Mouse (Mus musculus) adrenal gland (tissue): ENCODE results near the gene Col15a1.

Experiments used
- intact Hi-C: fragments of 180-260 bp; cut with DNase I; formaldehyde crosslinking; loops from one replicate; pipeline ENCODE4 v1.15.1; 2025

Col15a1 gene

DNA sequence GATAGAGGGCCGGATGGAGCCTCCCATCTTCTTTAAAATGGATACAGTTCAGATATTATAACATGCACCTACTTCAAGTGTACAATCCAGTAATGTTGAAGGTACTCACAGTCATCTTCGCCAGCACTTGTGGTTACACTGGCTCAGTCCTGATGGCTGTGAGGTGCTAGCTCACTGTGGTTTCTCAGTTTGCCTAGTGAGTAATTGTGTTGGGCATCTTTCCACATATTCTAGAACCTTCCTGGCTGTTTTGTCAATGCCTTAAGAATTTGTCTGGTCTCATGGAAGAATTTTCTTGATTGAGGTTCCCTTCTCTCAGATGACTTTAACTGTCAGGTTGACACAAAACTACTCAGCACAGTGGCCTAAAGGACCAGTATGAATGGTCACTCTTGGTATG is 92.7 kb downstream of the Col15a1 start:
- intact Hi-C loops, result loop anchor here (5.0 kb wide), 1 partner anchor 52 kb away; the partner anchor contains the start of gene Tgfbr1

DNA sequence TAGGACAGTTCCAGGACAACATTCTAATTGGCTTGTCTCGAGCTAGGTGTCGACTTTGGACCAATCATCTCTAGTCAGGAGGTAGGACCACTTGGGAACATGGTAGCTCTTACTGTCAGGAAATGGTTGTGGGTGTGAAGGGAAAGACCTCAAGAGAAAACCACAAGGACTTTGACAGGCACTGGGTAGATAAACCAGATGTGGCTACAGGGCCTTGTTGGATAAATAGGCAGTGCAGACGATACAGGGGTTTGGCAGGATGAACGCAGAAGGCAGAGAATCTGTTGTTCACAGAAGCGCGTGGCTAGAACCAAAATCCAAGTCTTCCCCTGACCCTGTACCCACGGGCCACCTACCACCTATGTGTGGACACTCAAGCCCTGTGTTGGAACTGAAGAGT is 94.6 kb downstream of the Col15a1 start:
- intact Hi-C loops, result loop anchor here (5.0 kb wide), 1 partner anchor 50 kb away; the partner anchor contains the start of gene Tgfbr1

DNA sequence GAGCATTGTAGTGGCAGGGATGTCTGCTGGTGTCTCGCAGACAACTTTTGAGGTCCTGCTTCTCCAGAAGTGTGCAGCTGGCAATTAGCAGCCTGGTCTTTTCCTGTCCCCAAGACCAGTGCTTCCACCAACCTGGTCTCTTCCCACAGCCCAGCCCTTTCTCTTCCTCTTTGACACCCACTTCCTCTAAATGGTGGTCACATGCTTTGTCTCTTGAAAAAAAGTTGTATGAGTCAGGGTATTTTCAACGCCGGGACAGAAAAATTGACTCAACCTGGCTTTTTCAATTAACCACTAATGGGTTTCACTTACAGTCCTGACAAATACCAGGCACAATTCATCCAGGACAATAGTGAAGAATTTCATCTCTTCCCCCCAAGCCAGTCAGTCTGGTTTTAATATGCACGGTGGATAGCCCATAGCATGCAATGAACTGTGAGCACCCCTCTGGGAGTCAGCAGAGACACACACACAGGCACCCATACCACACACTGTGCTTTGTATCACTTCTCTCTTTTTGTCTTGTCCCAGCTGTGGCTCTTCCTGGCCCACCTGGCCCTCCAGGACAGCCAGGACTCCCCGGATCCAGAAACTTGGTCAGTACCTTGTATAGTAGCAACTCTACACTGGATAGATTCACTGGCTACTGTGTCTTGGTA is 95.5 kb downstream of the Col15a1 start:
- intact Hi-C loops, result loop anchor here (5.0 kb wide), 1 partner anchor 49 kb away; the partner anchor contains the start of gene Tgfbr1

DNA sequence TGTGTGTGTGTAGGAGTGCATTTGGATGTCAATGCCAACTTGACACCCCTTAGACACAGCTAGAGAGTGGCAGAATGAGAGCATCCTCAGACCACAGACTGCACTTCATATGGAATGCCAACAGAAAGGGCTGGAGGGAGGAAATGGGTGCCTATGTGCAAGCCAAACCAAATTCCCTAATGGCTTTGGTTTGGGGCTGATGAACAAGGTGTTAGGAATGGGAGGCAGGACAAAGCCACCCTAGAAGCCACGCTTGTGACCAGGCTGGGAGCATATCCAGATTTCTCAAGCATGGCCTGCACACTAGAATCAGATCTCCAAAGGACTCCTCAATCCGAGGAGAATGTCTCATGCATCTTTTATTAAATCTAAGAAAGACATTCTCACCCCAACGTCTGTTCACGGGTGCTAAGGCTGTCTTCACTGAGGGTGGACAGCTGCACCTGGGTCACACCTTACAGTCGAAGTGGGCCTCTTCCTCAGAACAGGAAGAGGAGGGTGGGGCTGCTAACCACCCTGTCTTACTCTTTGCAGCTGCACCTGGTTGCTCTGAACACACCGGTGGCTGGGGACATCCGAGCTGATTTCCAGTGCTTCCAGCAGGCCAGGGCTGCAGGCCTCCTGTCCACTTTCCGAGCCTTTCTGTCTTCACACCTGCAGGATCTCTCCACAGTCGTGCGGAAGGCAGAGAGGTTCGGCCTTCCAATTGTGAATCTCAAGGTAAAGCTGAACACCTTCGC is 102.1 kb downstream of the Col15a1 start:
- intact Hi-C loops, result no loop called here

DNA sequence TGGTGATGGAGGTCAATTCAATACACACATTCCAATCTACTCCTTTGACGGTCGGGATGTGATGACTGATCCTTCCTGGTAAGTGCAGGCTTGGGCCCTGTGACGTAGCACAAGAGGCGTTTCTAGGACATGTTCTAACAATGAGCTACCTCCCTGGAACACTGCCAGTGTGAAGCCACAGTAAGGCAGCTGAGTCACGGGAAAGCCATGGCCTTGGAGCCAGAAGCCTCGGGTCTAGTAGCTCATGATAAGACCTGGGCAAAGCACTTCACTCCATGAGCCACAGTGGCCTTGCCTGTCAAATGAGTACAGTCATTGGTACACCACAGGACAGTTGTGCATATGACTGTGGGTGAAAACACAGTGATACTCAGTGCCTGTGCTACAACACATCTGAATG is 102.9 kb downstream of the Col15a1 start:
- intact Hi-C loops, result no loop called here

DNA sequence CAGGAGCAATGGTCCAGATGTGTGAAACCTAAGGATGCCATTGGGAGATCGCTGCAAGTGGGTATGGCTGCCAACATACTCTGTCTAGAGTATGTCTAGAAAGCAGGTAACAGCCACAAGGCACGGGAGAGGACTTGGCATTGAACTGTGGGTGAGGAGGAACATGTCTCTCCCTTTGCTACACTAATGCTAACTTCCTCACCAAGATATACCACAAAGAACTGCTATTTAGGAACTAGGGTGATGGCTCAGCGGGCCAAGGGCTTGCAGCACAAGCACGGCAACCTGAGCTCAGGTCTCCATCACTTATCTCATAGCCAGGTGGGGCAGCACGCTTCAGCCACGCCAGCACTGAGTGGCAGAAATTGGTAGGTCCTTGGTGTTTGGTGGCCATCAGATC is 103.5 kb downstream of the Col15a1 start:
- intact Hi-C loops, result no loop called here

DNA sequence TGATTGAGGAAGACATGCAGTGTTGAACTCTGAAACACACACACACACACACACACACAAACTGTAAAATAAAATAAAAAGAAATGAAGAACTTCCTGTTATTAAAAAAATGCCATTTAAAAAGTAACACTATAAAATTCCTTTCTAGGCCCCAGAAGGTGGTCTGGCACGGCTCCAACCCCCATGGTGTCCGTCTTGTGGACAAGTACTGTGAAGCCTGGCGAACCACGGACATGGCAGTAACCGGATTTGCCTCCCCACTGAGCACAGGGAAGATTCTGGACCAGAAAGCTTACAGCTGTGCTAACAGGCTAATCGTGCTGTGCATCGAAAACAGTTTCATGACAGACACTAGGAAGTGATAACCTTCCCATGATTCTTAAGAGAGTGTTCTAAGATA is 104.0 kb downstream of the Col15a1 start:
- intact Hi-C loops, result no loop called here

DNA sequence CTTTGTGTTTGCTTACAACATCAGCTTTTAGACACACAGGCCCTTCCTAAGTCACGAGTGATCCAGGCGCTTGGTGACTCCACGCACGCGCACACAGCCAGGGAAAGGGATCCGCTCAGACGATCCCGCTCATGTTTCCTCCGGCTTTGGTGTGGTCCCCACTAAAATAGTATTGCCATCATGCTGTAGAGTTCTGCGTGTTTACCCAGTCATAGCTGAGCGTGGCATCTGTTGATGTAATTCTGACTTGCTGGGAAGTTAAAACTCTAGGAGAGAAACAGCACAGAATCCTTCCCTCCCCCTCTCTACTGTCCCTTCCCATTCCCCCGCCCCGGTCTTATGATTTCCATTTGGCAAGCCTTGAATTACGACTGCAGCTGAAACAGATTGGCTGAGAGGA is 104.7 kb downstream of the Col15a1 start:
- intact Hi-C loops, result no loop called here

DNA sequence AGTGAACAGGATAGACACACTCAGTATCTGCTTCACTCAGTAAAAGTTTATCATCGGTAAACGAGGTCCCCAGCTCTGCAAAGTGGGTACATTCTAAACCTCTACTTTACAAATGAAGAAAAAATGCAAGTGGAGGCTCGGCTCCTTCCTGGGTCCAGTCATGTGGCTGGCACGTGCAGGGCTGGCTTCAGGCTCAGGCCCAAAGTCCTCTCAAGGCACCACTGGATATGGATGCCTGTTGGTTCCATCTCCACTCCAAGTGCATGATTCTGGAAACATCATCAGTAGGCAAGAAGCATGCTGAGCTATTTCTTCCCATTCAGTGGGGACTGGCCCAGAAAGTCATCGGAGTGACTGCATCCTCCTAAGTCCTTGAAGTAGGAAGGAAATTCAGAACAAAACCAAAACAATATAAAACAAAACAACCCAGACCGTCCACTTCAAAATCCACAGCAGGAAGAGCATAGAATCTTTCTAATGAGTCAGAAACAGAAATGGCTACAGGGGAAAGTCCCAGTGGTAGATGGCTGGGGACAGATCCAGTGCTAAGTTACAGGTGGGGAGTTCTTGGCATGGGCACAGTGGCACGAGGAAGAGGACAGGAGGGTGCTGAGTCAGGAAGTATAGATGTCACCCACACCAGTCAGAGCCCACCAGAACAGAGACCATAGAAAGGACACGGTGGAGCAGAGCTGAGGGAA is 105.9 kb downstream of the Col15a1 start:
- intact Hi-C loops, result no loop called here

DNA sequence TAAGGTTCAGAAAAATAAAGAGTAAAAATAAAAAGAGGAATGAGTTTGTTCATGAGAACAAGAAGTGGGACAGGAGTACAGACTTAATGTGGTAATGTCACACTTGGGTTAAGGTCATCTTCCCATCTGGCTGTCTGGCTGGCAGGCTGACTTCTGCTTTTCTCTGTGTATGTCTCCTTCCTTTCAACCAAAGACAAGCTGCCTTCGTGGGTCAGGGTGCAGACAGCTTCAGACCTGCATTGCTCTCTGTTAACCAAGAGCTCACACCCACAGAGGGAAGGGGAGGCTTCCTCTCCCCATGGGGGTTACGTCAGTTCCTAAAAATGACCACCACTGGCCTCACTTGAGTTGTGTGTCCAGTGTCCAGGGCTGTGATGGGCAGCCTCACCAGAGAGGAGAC is 107.5 kb downstream of the Col15a1 start:
- intact Hi-C loops, result no loop called here

DNA sequence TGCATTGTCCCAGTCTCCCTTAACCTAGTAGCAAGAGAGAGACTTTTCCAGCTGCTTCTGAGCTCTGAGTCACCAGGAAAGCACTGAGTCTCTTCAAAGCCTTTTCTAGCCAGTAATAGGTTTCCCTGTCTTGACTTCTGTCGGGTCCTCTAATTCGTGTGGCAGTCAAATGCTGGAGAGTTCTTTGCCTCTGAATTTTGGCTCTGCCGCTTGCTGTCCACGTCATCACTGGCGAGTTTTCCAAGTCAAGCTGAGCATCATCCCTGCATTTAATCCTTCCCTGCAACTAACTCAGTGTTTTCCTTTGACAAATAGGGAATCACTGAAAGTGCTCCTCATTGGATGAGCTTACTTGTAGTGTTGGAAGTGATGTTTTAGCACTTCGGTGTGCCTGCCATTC is 108.5 kb downstream of the Col15a1 start:
- intact Hi-C loops, result no loop called here

DNA sequence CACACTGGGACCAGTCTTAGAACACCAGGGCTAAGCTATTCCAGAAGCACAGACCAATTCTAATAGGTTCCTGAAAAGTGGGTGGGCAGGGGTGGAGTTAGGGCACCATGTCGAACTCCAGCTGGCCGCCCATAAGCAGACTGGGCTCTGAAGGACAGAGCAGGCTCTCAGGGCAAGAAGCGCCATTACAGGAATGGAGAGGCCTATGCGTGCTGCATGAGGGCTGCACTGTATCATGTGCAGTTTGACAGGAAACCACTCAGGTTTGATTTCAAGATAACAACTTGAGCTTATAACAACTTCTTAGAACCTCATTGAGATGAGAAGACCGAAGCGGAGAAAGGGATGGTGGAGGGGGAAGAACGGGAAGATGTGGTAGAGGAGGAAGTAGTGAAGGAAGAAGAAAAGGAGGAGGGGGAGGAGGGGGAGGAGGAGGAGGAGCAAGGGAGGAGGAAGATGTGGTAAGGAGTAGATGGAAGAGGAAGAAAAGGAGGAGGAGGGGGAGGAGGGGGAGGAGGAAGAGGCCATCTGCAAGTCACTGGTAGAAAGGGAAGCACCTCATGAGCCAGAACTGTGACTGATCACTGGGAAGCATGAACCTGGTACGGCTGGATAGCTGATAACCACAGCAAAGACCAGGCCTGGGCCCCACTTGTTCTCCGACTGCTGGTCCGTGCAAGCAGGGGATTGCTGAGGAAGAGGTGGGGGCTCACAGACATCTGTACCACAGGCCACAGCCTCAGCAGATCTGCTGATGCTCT is 111.8 kb downstream of the Col15a1 start:
- intact Hi-C loops, result no loop called here

DNA sequence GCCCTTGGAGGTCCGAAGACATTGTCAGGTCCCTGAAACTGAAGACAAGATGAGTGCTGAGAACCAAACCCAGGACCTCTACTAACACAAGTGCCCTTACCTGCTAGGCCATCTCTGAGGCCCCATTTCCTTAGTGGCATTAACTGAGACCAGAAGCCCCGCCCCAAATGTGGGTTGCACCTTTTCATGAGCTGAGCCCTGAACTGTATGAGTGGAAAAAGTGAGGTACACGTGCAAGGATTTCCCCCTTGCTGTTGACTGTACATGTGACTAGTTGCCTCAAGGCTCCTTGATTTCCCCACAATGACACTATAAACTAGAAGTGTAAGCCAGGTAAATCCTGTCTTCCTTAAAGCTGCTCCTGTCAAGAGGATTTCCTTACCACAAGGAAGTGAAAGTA is 114.4 kb downstream of the Col15a1 start:
- intact Hi-C loops, result no loop called here

DNA sequence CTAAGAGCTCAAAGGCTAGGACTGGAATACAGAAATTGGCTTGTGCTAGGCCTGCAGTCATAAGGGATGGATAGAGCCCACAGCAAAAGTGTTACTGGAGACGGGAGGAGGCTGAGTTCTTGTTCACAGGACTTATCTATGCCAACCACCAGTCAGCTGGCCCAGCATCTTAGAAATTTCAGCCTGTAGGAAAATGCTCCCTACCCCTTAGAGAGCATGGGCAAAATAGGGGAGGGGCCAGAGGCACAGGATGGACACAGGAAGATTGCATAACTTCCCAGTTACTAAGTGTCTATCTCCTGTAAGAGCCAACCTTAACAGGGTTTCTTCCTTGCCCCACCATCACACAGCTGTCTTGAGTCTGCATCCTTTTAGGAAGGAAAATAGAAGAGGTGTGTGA is 116.2 kb downstream of the Col15a1 start:
- intact Hi-C loops, result no loop called here

DNA sequence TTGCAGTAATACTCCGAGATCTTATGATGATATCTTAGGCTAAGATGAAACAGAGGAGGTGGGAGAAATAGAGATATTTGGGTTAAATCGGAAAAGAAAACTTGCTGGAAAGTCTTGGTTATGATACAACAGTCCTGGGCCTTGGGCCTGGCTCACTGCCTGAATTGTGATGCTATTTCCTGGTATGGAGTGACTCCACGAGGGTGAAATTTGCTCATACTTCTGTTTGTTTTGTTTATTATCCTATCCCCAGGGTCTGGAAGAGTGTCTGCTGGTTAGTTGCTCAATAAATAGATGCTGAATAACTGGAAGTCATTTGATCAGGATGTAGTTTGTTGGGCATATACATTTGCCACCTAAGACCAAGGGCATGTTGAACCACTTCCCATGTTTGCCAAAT is 119.8 kb downstream of the Col15a1 start:
- intact Hi-C loops, result no loop called here

DNA sequence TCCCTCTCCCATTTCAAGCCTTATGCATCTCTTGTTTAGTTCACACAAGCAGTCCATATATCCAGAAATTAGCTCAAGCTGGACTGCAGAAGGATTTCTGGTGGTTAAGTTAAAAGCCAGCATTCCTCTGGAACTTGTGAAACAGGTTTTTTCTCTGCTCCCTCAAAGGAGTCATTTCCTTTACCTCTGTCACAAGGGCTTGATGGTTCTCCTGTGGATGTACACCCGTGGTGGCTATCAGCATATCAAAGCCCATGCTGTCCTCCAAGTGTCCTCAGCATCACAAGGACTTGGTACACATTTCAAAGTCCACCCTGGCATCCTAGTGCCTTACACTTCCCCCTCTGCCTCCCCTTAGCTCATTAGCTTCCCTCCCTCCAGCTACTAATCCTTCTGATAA is 121.3 kb downstream of the Col15a1 start:
- intact Hi-C loops, result no loop called here

DNA sequence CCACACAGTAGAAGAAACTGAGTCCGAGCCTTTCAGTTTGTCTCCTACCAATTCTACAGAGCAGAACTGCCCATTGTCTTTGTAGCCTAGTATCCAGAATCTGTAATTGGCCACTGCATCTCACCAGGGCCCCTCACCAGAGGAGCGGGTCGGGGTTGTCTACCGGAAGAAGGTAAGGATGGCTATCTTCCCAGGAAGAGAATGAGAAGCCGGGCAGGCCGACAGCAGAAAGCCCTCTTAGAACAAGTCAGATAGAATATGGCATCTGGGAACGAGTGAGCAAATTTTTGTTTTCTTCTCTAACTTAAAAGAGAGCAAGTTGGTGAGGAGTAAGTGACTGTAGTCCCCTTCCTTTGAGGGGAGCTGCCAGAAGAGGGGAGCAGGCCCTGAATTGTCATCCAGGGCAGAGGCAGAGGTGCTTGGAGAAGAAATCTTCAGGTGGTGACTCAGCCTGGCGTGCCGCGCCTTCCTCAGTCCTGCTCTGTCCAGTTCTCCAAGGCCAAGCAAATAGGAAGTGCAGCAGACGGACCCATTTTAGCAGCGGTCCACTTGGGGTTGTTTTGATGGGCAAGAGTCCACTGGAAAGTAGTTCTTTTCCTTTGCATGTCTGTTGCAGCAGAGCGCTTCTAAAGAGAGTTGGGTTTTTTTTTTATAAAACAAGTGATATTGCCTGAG is 122.6 kb downstream of the Col15a1 start:
- intact Hi-C loops, result no loop called here

DNA sequence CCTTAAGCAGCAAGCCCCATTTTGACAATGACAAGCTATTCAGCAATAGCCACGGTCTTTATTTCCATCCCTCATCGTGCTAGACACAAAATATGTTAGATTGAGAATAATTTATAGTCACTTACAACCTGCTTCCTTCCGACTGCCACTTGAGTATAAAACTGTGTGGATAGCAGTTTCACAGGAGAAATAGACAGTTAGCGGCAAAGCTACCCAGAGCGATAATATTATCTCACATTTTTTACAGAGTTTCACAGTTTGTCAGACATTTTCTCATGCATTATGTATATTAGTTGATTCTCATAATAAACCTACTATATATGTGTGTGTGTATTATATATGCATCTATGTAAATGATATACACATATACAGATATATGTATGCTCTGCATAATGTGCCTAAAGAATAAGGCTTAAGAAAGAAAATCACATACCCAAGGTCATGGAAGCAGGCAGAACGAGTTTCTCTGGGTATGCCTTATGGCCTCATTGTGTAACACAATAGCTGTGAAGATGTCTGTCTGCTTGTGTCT is 124.9 kb downstream of the Col15a1 start:
- intact Hi-C loops, result no loop called here

DNA sequence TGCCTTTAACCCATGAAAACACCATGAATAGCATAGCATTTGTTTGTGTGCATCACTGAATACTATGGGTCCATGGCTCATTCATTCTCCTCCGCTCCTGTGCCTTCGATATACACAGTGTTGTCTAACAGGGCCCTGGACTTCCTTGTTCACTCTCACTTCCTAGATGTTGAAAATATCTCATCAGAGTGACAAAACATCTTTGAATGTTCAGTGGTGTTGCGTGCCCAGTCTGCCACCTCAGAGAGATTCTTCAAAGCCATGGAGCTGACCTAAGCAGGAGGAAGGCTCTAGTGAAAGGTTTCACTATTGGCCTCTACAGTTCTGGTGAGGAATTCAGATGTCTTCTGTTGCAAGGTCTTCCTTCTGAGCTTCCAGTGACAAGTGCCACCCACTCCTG is 125.6 kb downstream of the Col15a1 start:
- intact Hi-C loops, result no loop called here

DNA sequence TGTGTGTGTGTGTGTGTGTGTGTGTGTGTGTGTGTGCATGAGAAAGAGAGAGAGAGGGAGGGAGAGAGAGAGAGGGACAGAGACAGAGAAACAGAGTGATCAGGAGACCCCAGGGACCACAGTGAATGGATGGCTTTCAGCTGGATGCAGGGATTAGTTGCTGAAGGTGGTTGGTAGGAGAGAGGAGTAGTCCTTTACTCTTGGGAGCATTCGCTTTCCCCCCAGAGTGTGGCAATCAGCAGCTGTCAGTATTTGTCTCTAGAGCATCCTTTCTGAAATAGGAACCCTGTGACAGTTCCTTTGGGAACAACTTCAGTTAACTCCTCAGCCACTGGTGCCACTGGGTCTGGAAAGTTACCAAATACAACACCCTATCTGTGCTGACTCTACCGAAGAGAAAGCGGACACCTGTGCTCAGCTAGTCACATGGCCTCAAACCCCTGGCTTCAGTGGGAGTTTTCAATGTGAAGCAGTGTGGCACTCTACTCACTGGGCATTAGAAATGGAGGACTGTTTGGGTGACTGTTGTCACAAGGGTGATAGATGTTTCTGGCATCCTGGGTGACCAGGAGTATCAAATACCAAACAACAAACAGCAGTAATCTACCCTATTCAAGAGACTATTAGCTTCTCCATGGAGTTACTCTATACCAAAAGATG is 129.1 kb downstream of the Col15a1 start:
- intact Hi-C loops, result no loop called here
